Mouse (Mus musculus) MEL (cell line): ENCODE data around the gene Rad17. TPM values are rescaled to one million over a fixed set of nuclear protein-coding genes. Genes with fewer than 3 reads are reported as not detected.

ENCODE experiments used
- DNase-seq: peaks from one replicate; pipeline ENCODE4 v3.0.0; 2011; ENCODE audit warnings: low read depth, low spot score
- H3K27ac ChIP-seq: 2 replicates; pipeline ENCODE4 v1.5.1; 2012; ENCODE audit warnings: low read depth, mild to moderate bottlenecking, control low read depth, low read length, moderate library complexity; ENCODE audit not compliant: control insufficient read depth
- H3K27me3 ChIP-seq, 2 experiments: fragments of 150-350 bp in 1 of 2; sonication (generic) in 1 of 2; 2 replicates each; pipeline ENCODE4 v1.6.1; 2012; ENCODE audit warnings: low read length in 2 of 2, mild to moderate bottlenecking in 2 of 2, improper control_type of control experiment in 1 of 2, moderate library complexity in 1 of 2; ENCODE audit not compliant: insufficient read depth in 2 of 2, control insufficient read depth in 1 of 2
- H3K36me3 ChIP-seq, 2 experiments: 2 replicates each; pipeline ENCODE4 v1.6.1; 2012 to 2014; ENCODE audit warnings: low read length in 2 of 2, improper control_type of control experiment in 1 of 2, inconsistent platforms in 1 of 2, mild to moderate bottlenecking in 1 of 2; ENCODE audit not compliant: insufficient read depth in 2 of 2, control insufficient read depth in 1 of 2
- H3K4me1 ChIP-seq, 2 experiments: fragments of 150-350 bp in 1 of 2; sonication (generic) in 1 of 2; 2 replicates each; pipeline ENCODE4 v1.6.1; 2012; ENCODE audit warnings: low read length in 2 of 2, improper control_type of control experiment in 1 of 2, mild to moderate bottlenecking in 1 of 2; ENCODE audit not compliant: insufficient read depth in 2 of 2, control insufficient read depth in 1 of 2
- H3K4me3 ChIP-seq, 2 experiments: fragments of 150-350 bp in 1 of 2; sonication (generic) in 1 of 2; 2 replicates each; pipeline ENCODE4 v1.5.1; 2012; ENCODE audit warnings: low read depth in 2 of 2, low read length in 2 of 2, mild to moderate bottlenecking in 2 of 2, moderate library complexity in 2 of 2, control low read depth in 1 of 2, improper control_type of control experiment in 1 of 2; ENCODE audit not compliant: control insufficient read depth in 1 of 2, insufficient read depth in 1 of 2
- H3K79me2 ChIP-seq: 2 replicates; pipeline ENCODE4 v1.6.1; 2012; ENCODE audit warnings: mild to moderate bottlenecking, low read length, moderate library complexity; ENCODE audit not compliant: control insufficient read depth, poor library complexity, insufficient read depth
- H3K9ac ChIP-seq: 2 replicates; pipeline ENCODE4 v1.6.1; 2012; ENCODE audit warnings: low read depth, mild to moderate bottlenecking, control low read depth, low read length, moderate library complexity; ENCODE audit not compliant: control insufficient read depth, poor library complexity, severe bottlenecking
- H3K9me3 ChIP-seq: fragments of 150-350 bp; sonication (generic); replicated peaks from 2 replicates; pipeline ENCODE4 v1.6.1; 2012; ENCODE audit warnings: mild to moderate bottlenecking, low read length, improper control_type of control experiment, moderate library complexity; ENCODE audit not compliant: insufficient read depth
- CHD1 ChIP-seq: IDR thresholded peaks from 2 replicates; pipeline ENCODE4 v1.6.1; 2012; ENCODE audit warnings: low read depth, mild to moderate bottlenecking, inconsistent platforms, low read length, improper control_type of control experiment
- CTCF ChIP-seq, 3 experiments: IDR thresholded peaks in 2 of 3; conservative IDR thresholded peaks in 1 of 3; 2 replicates each; pipeline ENCODE4 v1.5.1; 2011 to 2012; ENCODE audit warnings: low read length in 3 of 3, low read depth in 2 of 3, mild to moderate bottlenecking in 2 of 3, improper control_type of control experiment in 1 of 3, inconsistent platforms in 1 of 3, mixed read lengths in 1 of 3, moderate library complexity in 1 of 3; ENCODE audit not compliant: control insufficient read depth in 1 of 3, insufficient read depth in 1 of 3, poor library complexity in 1 of 3, severe bottlenecking in 1 of 3
- ELF1 ChIP-seq: IDR thresholded peaks from 2 replicates; pipeline ENCODE4 v1.6.1; 2014; ENCODE audit warnings: low read depth, mild to moderate bottlenecking, inconsistent platforms, low read length, improper control_type of control experiment, moderate library complexity
- EP300 ChIP-seq, 2 experiments: IDR thresholded peaks; 2 replicates each; pipeline ENCODE4 v1.6.1; 2011; ENCODE audit warnings: improper control_type of control experiment in 2 of 2, low read length in 2 of 2, low read depth in 1 of 2, mild to moderate bottlenecking in 1 of 2
- ETS1 ChIP-seq: IDR thresholded peaks from 2 replicates; pipeline ENCODE4 v1.6.1; 2012; ENCODE audit warnings: low read depth, mild to moderate bottlenecking, inconsistent platforms, low read length, improper control_type of control experiment, moderate library complexity
- GABPA ChIP-seq: IDR thresholded peaks from 2 replicates; pipeline ENCODE4 v1.6.1; 2012; ENCODE audit warnings: low read depth, mild to moderate bottlenecking, inconsistent platforms, low read length, improper control_type of control experiment, moderate library complexity
- GATA1 ChIP-seq: IDR thresholded peaks from 2 replicates; pipeline ENCODE4 v1.6.1; 2011; ENCODE audit warnings: low read depth, low read length, improper control_type of control experiment
- HCFC1 ChIP-seq: IDR thresholded peaks from 2 replicates; pipeline ENCODE4 v1.6.1; 2012; ENCODE audit warnings: low read depth, mild to moderate bottlenecking, inconsistent platforms, low read length, improper control_type of control experiment, moderate library complexity
- JUND ChIP-seq: IDR thresholded peaks from 2 replicates; pipeline ENCODE4 v1.6.1; 2011; ENCODE audit warnings: low read depth, mild to moderate bottlenecking, improper control_type of control experiment, low read length
- MAFK ChIP-seq: IDR thresholded peaks from 2 replicates; pipeline ENCODE4 v1.6.1; 2011; ENCODE audit warnings: low read depth, mild to moderate bottlenecking, low read length, improper control_type of control experiment, borderline replicate concordance
- MAZ ChIP-seq: IDR thresholded peaks from 2 replicates; pipeline ENCODE4 v1.6.1; 2012; ENCODE audit warnings: low read depth, mild to moderate bottlenecking, inconsistent platforms, low read length, improper control_type of control experiment
- MEF2A ChIP-seq: IDR thresholded peaks from 2 replicates; pipeline ENCODE4 v1.6.1; 2014; ENCODE audit warnings: low read depth, mild to moderate bottlenecking, inconsistent platforms, low read length, improper control_type of control experiment; ENCODE audit not compliant: poor library complexity, insufficient replicate concordance, severe bottlenecking; ENCODE audit errors: extremely low read depth
- MXI1 ChIP-seq: IDR thresholded peaks from 2 replicates; pipeline ENCODE4 v1.6.1; 2011; ENCODE audit warnings: mild to moderate bottlenecking, low read depth, low read length, improper control_type of control experiment
- MYC ChIP-seq: IDR thresholded peaks from 2 replicates; pipeline ENCODE4 v1.6.1; 2011; ENCODE audit warnings: low read depth, mild to moderate bottlenecking, low read length, improper control_type of control experiment, moderate library complexity
- NELFE ChIP-seq: IDR thresholded peaks from 2 replicates; pipeline ENCODE4 v1.6.1; 2011; ENCODE audit warnings: low read depth, low read length, improper control_type of control experiment
- NRF1 ChIP-seq: IDR thresholded peaks from 2 replicates; pipeline ENCODE4 v1.6.1; 2014; ENCODE audit warnings: low read depth, mild to moderate bottlenecking, inconsistent platforms, low read length, improper control_type of control experiment, moderate library complexity; ENCODE audit not compliant: poor library complexity, insufficient read depth, severe bottlenecking
- POLR2AphosphoS2 ChIP-seq: IDR thresholded peaks from 2 replicates; pipeline ENCODE4 v1.6.1; 2011; ENCODE audit warnings: low read length, improper control_type of control experiment
- POLR2AphosphoS5 ChIP-seq: IDR thresholded peaks from 2 replicates; pipeline ENCODE4 v1.6.1; 2012; ENCODE audit warnings: low read depth, borderline replicate concordance, mild to moderate bottlenecking, inconsistent platforms, low read length, moderate library complexity, mixed read lengths
- RAD21 ChIP-seq: IDR thresholded peaks from 2 replicates; pipeline ENCODE4 v1.6.1; 2011; ENCODE audit warnings: mild to moderate bottlenecking, low read depth, low read length, improper control_type of control experiment
- SIN3A ChIP-seq: IDR thresholded peaks from 2 replicates; pipeline ENCODE4 v1.6.1; 2012; ENCODE audit warnings: low read length, improper control_type of control experiment, inconsistent platforms
- SMC3 ChIP-seq: IDR thresholded peaks from 2 replicates; pipeline ENCODE4 v1.6.1; 2011; ENCODE audit warnings: low read depth, low read length, improper control_type of control experiment
- TAL1 ChIP-seq: IDR thresholded peaks from 2 replicates; pipeline ENCODE4 v1.6.1; 2012; ENCODE audit warnings: mild to moderate bottlenecking, inconsistent platforms, low read length, moderate library complexity, mixed read lengths
- TBP ChIP-seq: IDR thresholded peaks from 2 replicates; pipeline ENCODE4 v1.8.0; 2011; ENCODE audit warnings: low read depth, low read length, improper control_type of control experiment
- TCF12 ChIP-seq: IDR thresholded peaks from 2 replicates; pipeline ENCODE4 v1.6.1; 2014; ENCODE audit warnings: low read depth, mild to moderate bottlenecking, inconsistent platforms, low read length, improper control_type of control experiment, moderate library complexity
- USF2 ChIP-seq, 2 experiments: IDR thresholded peaks; 2 replicates each; pipeline ENCODE4 v1.6.1; 2011 to 2012; ENCODE audit warnings: improper control_type of control experiment in 2 of 2, low read length in 2 of 2, borderline replicate concordance in 1 of 2, inconsistent platforms in 1 of 2, low read depth in 1 of 2, mild to moderate bottlenecking in 1 of 2; ENCODE audit not compliant: insufficient read depth in 1 of 2
- ZC3H11A ChIP-seq: IDR thresholded peaks from 2 replicates; pipeline ENCODE4 v1.6.1; 2012; ENCODE audit warnings: low read depth, mild to moderate bottlenecking, inconsistent platforms, low read length, improper control_type of control experiment
- ZKSCAN1 ChIP-seq: IDR thresholded peaks from 2 replicates; pipeline ENCODE4 v1.6.1; 2012; ENCODE audit warnings: low read depth, mild to moderate bottlenecking, inconsistent platforms, low read length, improper control_type of control experiment, moderate library complexity
- ZMIZ1 ChIP-seq: IDR thresholded peaks from 2 replicates; pipeline ENCODE4 v1.6.1; 2012; ENCODE audit warnings: low read depth, mild to moderate bottlenecking, inconsistent platforms, low read length, improper control_type of control experiment, moderate library complexity
- ZNF384 ChIP-seq: IDR thresholded peaks from 2 replicates; pipeline ENCODE4 v1.6.1; 2012; ENCODE audit warnings: low read depth, mild to moderate bottlenecking, inconsistent platforms, low read length, improper control_type of control experiment
- polyA plus RNA-seq, 2 experiments: library from polyadenylated mRNA; stranded (reverse) in 1 of 2; unstranded in 1 of 2; fragments of >175 nt in 1 of 2; fragments of >200 nt in 1 of 2; gene quantifications; 2 replicates each; pipeline versions ENCODE4 v1.2.1 to v1.2.4; 2012; ENCODE audit warnings: low replicate concordance in 2 of 2, low read depth in 1 of 2; ENCODE audit not compliant: insufficient read length in 2 of 2, insufficient read depth in 1 of 2, missing spikeins in 1 of 2
- total RNA-seq: library from RNA; depleted of rRNA; stranded (reverse); fragments of 300-350 nt; gene quantifications from 2 replicates; pipeline ENCODE4 v1.2.3, GENCODE M21; 2012

Rad17 gene
- total and polyA plus RNA-seq, 3 experiments = 21.7 to 31.2 TPM; not detected in 1

DNA sequence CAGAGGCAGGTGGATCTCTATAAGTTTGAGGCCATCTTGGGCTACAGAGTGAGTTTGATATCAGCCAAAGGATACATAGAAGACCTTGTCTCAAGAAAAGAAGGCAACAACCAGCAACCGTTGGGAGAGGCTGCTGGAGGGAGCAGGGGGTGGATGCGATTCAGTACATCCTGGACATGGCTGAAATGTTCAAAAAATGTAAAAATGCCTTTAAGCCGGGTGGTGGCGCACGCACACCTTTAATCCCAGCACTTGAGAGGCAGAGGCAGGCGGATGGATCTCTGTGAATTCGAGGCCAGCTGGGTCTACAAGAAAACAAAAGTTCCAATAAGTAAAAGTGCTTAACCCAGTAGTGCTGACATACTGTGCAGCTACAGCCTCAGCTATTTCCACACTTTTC is 36.7 kb upstream of the Rad17 start:
- H3K9me3 ChIP-seq = no peaks in the 10 kb centered on the region
- no peak overlapping the region for H3K27ac ChIP-seq
- peaks cover 0 to 3% of the 10 kb centered on the region in 2 experiments; a peak in 2 of 4 replicates for H3K36me3 ChIP-seq
- peak; percentile 74 for TF ChIP-seq RAD21
- TF ChIP-seq CTCF (IDR thresholded peaks at IDR 0.05 in 2 of 3, conservative IDR thresholded peaks at IDR 0.05 in 1 of 3; ENCODE audit: control insufficient read depth in 1 of 3, insufficient read depth in 1 of 3, low read depth in 2 of 3, low read length in 3 of 3, poor library complexity in 1 of 3, severe bottlenecking in 1 of 3) = peak in 2 of 3 experiments; percentile 49 to 66; a peak in 5 of 6 replicates
- TF ChIP-seq SIN3A = no peak
- TF ChIP-seq ZC3H11A = peak; percentile 47
- peak; percentile 62 for TF ChIP-seq SMC3
- TF ChIP-seq, all 39 proteins: peak for 4
- H3K4me3 ChIP-seq = no peak overlapping the region
- peak; percentile 59 for DNase-seq
- no peaks in the 10 kb centered on the region; a peak in 1 of 4 replicates for H3K4me1 ChIP-seq
- no peaks in the 10 kb centered on the region for H3K79me2 ChIP-seq
- H3K27me3 ChIP-seq = no peaks in the 10 kb centered on the region
- H3K9ac ChIP-seq = no peak overlapping the region

DNA sequence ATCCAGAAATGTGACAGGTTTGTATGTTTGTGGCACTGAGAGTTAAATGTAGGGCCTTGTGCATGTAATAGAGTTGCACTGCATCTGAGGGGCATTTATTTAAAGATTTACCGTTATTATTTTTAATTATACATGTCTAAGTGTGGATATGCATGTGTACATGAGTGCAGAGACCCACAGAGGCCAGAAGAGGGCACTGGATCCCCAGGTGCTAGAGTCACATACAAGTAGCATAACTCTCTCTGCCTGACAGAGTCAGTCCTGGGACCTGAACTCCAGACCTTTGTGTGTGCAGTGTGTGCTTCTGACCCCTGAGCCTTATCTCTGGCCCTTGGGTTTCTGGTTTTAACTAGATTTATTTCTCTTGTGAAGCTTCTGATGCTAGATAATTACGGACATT is 33.5 kb upstream of the Rad17 start:
- Histone ChIP-seq H3K9me3 (no peaks in the 10 kb centered on the region), H3K4me3 (no peak overlapping the region), H3K36me3 (peaks cover 0 to 7% of the 10 kb centered on the region in 2 experiments; a peak in 2 of 4 replicates), H3K27ac (no peak overlapping the region), H3K9ac (no peak overlapping the region), H3K27me3 (no peaks in the 10 kb centered on the region), H3K79me2 (no peaks in the 10 kb centered on the region), H3K4me1 (no peaks in the 10 kb centered on the region; a peak in 1 of 4 replicates)
- peak; percentile 82 for DNase-seq
- TF ChIP-seq USF2 (IDR thresholded peaks at IDR 0.05; ENCODE audit: borderline replicate concordance in 1 of 2, insufficient read depth in 1 of 2, low read depth in 1 of 2, low read length in 2 of 2) (no peak), JUND (no peak), POLR2AphosphoS2 (no peak), ZNF384 (no peak), EP300 (IDR thresholded peaks at IDR 0.05; ENCODE audit: low read depth in 1 of 2, low read length in 2 of 2) (no peak), GATA1 (no peak), NRF1 (no peak), ZKSCAN1 (no peak), MAFK (no peak), MAZ (no peak), MYC (0 out of 2 replicates have a peak, but pooled peaks have one; percentile 5), TCF12 (no peak), MXI1 (no peak), ZMIZ1 (no peak), SIN3A (no peak), CTCF (IDR thresholded peaks at IDR 0.05 in 2 of 3, conservative IDR thresholded peaks at IDR 0.05 in 1 of 3; ENCODE audit: control insufficient read depth in 1 of 3, insufficient read depth in 1 of 3, low read depth in 2 of 3, low read length in 3 of 3, poor library complexity in 1 of 3, severe bottlenecking in 1 of 3) (peak; percentile 75 to 80 (median 80)), ETS1 (no peak), NELFE (no peak), RAD21 (peak; percentile 78), SMC3 (peak; percentile 69), HCFC1 (no peak), POLR2AphosphoS5 (no peak), ELF1 (no peak), GABPA (no peak), TAL1 (no peak), CHD1 (no peak), TBP (no peak), ZC3H11A (peak; percentile 65; the same call in 1 of the 2 replicates), MEF2A (no peak)
